Mouse (Mus musculus) neural tube, embryonic 10.5 days (tissue): ENCODE measurements around the gene Gsdme.
A peak's percentile ranks its signal among the peaks of the same experiment; 100 is the strongest.

ENCODE experiments used
- DNase-seq: peaks from one replicate; pipeline ENCODE4 v3.0.0-alpha.2; 2017; ENCODE audit warnings: low spot score; ENCODE audit errors: extremely low spot score

Gene Gsdme

DNA sequence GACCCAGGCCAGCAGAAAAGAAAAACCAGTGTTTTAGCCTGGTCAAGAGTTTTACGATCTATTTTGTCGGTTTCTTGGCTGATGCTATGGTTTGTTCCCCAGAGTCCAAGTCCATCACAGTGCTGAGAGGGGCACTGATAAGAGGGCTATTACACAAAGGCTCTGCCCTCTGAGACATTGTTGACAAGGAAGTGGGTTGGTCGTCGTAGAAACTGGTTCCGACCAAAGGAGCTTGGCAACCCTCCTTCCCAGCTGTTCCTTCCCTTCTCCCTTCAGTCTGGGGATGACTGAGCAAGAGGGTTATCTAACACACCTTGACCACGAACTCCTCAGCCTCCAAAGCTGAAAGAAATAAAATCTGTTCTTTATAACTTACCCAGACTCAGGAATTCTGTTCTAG is at the start of gene Gsdme:
TSS of gene Gsdme (minus strand) at position 193 of the 400 bp plus-strand sequence.
- DNase-seq: no peak

DNA sequence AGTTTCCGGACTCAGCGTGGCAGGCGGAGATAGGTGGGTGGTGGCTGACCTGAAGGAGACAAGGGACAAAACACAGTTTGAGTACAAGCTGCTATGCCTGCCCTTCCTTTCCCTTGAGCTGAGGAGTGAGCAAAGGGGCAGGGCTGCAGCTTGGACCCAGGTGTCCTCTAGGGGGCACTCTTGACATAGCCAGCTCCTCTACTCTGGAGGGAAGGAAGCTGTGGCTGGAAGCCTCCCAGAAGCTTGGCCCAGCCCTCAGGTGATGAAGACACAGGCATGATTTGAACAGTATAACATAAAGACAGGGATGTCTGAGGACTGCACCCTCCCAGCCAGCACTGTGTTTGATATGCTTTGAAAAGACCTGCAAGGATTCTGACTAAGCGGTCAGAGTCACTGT is 49.0 kb upstream of the Gsdme start:
- DNase-seq: peak; percentile 71

DNA sequence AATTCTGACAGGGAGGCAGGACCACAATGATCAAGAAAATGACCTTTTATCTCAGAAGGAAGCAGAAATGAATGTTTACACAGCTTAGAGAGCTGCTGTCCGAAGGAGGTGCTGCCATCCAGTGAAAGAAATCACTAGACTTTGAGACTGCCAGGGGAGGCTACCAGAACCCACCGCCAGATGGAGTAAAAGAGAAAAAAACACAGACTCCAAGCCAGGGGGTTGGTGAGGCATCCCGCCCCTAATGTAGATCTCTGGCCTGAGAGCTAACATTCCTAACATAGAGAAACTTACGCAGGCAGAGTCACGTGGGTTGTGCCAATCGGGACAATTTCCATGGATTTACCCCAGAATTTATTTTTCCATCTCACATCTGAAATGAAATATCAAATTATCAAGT is 45.4 kb upstream of the Gsdme start:
- DNase-seq: peak; percentile 31

DNA sequence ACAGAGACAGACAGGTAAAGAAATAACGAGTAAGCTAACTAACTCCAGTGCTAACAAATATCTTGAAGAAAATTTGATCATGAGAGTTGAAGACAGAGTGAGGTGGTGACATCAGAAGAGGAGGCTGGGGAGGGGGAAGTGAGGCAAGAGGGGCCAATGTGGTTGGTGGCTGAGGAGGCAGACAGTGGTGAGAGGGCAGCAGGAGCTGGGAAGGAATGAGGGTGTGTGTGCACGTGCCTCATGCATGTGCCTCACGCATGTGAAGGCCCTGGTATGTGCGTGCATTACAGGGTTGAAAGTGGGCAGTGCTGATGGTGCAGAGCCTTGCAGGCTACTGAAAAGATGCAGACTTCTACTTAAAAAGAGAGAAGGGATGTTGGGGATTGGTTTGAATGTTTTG is 43.0 kb upstream of the Gsdme start:
- no peak for DNase-seq

DNA sequence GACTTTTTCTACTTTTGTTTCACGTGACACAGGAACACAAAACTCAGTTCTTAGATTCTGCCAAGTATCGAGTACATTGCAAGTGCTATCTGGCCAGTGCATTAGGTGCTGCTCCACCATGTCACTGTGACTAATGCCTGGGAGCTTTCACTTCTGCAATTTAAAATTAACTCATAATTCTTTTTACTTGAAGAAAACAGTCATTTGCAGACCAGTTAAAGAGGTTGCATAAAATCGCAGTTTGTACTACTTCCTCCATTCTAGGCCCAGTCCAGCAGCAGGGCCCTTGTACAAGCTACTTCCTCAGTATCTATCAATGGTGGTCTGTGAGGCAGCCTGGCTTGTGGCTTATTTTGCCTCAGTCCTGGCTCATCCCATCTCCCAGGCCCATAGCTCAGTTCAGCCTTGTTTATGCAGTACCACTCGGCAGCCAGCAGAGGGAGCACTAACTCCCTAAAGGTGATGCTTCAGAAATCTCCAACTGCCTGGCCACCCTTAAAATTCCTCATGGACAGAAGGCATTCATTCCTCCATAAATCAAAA is 41.4 kb upstream of the Gsdme start:
- peak; percentile 76 for DNase-seq

DNA sequence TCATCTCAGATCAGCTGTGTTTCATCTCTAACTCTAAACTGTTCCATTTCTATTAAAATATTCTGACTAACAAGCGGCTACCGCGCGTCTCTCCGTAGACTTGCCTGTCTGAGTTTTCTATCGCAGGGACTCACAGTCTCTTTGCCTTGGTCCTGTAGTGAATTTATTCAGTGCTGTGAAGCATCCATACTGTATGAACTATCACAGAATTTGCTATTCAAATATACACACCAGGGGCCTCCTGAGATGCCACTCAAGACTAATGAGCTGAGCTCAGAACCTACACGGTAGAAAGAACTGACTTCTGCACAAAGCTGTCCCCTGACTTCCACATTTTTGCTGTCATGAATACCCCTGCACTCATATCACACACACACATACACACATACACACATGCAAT is 37.5 kb upstream of the Gsdme start:
- DNase-seq: no peak

DNA sequence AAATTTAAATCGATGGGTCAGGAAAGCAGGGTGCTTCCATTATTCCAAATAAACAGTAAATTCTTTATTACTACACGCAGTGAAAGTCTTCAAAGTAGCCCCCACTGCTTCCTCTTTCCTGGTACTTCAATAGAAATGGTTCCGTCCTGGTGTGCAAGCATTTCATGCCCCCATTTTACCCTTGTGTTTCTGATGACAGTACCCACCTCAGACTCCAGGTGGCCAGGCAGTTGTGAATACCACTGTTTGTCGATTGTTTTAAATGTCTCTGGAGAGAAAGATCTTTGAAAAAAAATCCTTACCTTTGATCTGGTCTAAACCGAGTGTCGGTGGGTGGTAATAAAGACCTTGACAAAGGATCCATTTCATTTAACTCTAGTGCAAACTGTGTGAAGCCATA is 37.0 kb upstream of the Gsdme start:
- DNase-seq: no peak

DNA sequence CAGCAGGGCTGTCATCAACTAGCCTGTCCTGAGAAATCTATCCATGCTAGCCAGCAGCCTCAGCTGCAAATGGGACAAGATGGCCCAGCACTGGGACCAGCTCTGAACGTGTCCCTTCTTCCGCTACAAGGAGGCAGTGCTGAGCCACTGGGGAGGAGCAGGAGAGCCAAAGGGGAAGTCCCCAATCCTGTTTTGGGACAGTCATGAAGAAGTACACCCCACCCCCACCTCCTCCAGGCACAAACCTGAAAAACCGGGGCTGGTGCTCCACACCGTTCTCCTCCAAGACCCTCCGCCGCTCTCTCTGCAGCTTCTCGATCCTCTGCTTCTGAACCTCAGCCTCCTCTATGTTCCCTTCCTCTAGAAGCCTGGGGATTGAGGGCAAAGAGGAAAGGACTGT is 35.4 kb upstream of the Gsdme start:
- no peak for DNase-seq

DNA sequence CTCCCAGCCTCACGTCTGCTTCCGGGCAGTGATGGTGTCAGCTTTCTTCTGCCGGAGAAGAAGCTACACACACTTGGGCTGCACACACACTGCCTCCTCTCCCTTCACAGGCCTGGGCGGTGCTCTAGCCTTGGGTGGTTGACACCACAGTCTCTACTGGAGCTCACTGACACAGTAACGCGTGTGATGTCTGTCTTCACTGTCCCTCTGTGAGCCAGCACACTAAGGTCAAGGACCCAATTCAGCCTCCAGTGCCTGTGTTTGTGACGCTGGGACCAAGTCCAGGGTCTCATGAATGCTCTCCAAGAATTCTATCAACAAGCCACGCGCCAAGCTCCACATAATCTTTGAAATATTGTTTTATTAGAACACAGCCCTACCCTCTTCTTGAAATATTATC is 34.0 kb upstream of the Gsdme start:
- no peak for DNase-seq

DNA sequence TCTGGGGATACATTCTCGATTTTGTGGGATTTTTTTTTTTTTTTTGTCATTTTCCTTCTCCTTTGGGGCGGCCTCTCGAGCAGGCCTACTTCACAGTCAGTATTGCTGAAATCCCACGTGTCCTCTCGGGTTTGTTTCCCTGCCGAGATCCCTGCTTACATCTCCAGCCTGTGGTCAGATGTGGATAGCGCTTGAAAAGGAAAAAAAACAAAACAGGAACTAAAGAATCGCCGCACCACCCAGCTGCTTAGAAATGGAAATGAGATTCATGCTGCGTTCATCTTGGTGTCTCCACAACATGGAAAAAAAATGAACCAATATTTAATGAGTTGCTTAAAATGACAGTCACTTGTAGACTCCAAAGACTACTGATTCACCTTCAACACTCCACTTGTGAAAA is 31.5 kb upstream of the Gsdme start:
- no peak for DNase-seq

DNA sequence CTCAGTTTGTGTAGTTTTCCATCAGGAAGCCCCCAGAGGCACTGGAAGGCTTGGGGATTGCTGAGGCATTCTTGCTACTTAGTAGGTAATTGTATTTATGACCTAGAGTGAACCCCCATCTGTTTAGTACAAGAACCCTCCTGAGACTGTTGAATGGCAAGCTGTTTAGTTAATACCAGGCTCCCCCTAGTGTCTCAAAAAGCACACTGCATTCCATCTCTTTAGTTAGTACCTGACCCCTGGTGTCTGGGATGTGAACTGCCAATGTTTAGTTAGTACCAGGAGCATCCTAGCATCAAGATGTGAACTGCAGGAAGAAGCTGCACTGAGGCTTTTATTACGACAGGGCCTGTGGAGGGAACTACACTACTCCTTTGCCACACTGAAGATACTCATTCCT is 30.5 kb upstream of the Gsdme start:
- DNase-seq: peak; percentile 54

DNA sequence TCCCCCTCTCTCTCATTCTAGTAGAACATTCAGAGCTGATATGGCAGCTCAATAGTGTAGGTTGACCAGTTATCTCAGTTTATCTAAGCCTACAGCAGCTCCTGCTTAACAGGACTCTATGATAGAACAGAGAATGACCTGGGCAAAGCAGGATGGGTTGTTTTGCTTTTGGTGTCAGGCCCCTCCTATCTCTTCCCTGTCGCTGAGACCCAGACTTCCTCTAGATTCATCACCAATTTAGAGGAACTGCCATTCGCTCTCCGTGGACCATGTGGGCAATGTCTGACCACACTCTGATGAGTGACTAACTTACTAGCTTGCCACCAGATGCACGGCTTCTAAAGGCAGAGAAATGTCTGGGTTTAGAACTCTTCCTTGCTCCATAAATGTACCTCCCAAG is 28.0 kb upstream of the Gsdme start:
- DNase-seq: no peak

DNA sequence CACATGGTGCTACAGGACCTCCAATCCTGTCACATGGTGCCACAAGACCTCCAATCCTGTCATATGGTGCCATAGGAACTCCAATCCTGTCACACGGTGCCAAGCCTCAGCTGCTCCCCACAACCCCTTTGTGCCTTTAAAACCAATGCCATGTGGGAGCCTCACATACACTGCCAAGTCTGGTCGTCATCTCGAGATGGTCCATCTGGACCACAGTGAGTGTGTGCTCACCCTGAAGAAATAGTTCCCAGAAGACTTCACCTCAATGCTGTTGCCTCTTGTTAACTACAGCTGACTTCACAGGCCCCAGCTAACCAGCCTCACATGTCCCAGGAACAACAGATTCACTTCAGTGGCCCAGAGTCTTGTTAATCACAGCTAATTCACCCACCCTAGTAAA is 23.2 kb upstream of the Gsdme start:
- no peak for DNase-seq

DNA sequence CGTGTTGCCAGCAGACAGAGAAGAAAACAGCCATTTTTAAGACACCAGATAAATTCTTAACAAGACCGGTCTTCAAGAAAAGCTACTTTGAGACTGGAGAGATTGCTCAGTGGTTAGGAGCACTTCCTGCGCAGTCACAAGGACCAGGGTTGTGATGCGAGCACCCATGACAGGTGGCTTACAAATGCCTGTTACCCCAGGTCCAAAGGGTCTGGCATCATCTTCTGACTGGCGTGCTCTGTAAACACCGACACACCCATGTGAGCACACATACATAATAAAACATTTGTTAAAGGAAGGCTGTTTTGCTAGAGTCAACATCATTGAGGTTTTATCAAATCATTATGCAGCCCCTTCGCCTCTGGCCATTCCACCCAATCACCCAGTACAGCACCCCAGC is 16.0 kb upstream of the Gsdme start:
- DNase-seq: no peak

DNA sequence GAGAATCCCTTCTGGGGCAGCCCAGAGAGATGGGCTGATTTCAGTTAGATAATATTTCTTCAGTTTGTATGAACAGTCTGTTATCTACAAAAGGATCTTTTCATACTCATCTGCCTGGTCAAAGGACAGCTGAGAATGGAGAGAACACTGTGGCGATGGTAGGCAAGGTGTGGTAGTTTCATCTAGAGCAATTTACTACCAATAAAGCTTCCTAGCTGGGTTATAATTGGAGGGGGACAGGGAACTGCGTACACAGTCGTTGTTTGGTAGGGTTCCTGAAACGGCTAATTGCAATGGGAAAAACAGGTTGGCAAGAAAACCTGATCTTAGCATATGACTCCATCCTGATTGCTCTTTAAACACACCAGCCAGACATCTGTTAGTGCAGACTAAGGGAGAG is 10.3 kb upstream of the Gsdme start:
- DNase-seq: no peak

DNA sequence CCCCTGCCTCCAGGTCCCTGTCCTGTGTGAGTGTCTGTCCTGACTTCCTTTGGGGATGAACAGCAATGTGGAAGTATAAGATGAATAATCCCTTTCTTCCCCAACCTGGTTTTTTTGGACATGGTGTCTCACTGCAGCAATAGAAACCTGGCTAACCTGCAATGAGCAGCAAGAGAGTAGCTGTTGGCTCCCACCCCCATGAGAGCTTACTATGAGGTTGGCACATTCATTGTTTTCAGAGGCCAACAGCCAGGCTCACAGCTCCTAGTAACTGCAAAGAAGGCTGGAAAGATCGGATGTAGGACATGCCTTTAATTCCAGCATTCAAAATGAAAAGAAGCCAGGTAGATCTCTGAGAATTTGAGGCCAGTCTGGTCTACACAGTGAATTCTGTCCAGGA is 9.8 kb upstream of the Gsdme start:
- no peak for DNase-seq

DNA sequence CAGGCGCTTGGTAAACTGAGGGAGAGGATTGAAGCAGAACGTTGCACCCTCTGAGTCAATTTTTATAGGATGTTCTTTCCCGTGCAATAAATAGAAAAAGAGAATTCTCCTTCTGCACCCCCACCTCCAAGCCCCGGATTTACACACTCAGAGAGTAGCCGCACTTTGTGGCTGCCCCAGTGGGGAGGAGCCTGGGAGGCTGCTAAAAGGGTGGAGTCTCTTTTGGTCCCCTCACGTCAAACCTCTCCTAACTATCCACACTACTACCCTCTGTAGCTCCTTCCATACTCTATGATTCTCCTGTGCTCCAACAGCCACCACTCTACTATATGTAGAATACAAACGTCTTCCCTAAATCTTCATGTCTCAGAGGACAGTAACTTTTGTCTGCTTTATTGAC is 1.4 kb downstream of the Gsdme start:
- no peak for DNase-seq

DNA sequence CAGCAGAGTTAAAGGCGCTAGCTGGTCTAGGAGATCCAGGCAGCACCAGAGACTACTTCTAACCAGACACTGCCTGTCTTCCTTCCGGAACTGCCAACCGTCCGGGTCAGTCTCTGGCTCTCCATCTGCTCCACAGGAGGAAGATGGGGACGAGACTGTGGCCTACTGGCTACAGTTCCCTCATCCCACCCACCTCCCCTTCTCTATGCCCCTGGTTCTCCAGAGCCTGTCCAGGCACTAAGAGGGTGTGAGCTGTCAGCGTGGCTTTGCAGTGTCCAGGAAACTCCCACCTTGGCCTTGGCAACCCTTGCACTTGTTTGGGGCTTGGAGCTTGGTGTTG is 1.8 kb downstream of the Gsdme start:
- DNase-seq: no peak

DNA sequence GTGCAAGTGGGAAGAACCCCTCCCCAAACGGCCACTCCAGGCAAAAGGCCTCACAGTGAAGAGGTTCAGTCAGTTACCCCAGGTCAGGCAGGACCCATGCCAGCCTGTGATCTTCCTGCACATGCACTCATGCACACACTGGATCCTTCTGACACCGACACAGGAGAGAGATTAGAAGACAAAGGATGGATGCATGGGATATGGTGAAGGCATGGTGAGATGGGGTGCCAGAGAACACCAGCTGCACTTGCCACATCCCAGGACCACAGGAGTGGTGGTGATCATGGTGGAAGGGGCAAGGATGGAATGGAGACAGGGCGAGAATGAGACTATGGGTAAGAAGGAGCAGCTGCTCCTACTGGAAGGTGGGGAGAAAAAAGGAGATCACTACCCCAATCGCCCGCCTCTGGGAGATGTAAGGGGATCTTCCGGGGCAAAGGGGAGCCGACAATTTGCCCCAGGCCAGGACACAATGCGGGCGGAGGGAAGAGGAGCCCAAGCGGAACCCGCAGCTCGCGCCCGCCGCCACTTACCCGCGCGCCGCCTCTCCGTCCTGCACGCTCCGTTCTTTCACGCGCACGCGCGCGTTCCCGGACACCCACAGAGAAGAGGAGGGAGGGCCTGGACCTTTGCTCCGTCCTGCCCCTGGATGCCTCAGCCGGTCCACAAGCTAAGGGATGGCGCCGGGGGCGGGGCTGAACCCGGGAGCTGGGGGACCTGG is 2.3 kb downstream of the Gsdme start:
- DNase-seq: peak; percentile 89

DNA sequence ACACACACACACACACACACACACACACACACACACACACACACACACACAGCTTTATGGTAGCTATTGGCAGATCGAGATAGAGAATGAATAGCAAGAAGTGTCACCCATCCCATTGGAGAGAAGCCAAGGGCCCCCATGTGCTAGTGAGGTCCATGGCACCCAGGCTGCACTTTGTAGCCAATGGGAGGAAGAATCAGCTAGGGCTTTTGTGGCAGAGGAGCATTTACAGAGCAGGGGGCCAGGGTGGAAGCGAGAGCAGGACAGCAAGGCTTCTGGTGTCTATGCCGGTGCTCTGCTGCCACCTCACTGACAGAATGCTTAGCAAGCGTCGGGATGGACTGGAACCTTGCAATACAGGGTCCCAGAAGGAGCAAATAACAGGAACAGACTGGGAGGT is 8.3 kb downstream of the Gsdme start:
- DNase-seq: no peak

DNA sequence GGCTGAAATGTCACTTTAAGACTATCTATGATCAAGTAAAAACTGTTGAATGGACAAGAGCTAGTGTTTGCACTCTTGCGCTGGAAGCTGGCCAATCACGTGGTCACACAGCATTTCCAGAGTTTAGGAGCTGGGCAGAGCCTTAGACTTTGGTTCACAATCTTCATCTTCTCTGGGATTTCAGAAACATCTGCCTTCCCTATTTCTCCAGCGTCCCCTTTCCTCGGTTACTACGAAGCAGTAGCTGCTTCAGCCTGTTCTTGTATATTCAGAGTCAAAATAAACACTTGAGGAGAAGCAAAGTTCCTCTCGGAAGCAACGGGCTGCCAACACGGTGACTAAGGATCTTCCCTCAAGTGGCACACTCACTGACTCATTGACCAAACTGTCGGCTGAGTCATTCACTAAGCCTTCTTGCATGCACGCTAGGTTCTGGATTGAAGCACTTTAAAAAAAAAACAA is 8.9 kb downstream of the Gsdme start:
- DNase-seq: no peak

DNA sequence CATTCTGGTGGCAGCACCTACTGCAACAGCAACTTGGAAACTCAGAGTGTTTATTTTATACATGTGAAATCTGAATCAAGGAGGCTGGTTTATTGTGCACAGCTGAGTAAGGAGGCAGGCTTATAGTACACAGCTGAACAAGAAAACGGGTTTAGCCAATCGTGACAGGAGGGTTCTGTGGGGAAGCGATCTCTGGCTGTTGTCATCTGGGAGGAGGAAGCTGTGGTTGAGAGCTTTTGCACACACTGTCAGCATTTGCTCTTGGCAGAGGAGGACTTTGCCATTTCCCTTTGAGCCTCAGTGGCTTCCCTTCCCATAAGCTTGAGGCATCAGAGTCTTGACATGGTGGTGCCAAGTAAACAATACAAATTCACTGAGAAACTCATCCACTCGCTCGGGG is 11.0 kb downstream of the Gsdme start:
- DNase-seq: no peak

DNA sequence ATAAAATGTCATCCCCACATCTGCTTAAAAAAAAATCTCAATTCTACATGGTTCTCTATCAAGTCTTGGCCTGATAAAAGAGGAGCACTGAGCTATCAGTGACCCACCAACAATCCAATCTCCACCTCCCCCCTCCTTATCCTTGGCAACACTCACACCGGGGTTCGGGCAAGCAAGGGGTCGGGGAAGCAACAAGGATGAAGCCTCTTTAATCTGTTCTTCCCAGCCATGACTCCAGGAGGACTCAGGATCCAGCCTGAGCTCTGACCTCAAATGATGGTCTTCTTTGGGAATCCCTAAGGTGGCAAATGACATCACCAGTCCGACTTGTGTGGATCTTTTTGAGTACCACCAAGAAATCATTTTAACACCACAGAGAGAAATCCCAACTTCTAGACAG is 15.9 kb downstream of the Gsdme start:
- DNase-seq: no peak

DNA sequence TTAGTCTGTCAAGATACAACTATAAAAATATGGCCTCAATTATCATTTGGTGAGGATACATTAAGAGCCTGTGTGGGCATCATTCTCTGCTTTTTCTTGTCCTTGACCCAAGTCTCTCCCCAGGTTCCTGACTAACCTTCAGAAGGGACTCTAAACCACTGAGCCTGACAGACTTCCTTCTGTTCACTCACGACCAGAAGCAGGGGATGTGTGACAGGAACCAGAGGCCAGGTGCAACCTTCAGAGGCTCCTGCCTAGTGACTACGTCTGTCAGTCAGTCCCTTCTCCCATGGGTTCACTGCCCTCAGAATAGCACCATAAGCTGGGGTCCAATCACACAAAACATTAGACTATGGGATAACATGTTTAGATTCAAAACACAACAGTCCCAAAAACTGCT is 16.3 kb downstream of the Gsdme start:
- no peak for DNase-seq
